Mouse (Mus musculus): ENCODE results near the gene Tmem150a.

DNA sequence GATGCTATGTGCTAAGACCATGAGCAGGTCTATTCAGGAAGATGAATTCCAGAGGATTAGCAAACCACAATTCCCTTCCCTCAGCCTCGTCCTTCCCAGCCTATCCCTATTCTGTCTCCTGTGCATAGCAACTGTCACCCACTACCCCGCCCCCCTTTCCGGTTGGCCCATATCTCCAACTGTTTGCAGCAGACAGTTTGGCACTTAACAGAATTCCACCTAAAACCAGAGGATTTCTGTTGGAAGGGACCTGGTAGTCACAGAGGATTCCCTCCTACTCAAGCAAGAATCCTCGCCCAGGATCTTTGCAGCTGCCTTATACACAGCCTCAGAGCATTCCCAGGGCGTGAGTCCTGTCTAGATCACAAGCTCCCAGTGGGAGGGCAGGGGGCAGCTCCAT is 15.9 kb downstream of the Tmem150a start:
- TF ChIP-seq CTCF (IDR thresholded peaks at IDR 0.05; ENCODE audit: low read depth) (no peak), EP300 (IDR thresholded peaks at IDR 0.05; ENCODE audit: low read depth) (no peak)

Measured in liver, embryonic 14.5 days (tissue).